ENCODE assay signal across 15 mouse cellular contexts in the genomic region with DNA sequence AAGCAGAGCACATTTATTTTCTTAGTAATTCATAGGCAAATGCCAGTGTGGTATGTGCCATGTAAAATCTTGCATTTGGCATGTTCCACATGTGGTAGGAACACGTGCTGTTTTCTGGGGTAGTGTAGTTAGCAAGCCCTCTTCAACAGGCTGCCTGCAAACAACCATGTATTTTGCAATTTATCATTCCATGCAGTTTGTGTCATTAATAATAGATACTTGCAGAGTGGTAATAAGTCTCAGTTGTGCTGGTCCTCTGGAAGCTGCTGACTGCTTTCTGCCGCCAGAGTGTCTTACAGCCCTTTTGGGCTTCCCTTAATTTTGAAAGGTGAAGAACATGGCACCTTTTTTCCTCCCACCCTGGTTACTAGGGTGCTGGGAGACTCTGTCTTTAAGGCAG. TPM values are rescaled to one million over a fixed set of nuclear protein-coding genes. Genes with fewer than 3 reads are reported as not detected.
DNase-seq lines count a peak whose midpoint lies in the region; ATAC-seq and TF ChIP-seq lines count a peak whose summit lies in the region.
"Had no signal": no experiment of that assay in that cellular context is flagged by ENCODE, and none has a peak within 500 bp of the region (broad histone marks: within the 10 kb centered on the region; RNA-seq: fewer than 3 reads in every experiment).

No protein-coding gene starts in this region.

- intact Hi-C loops in heart, adult 2 months (cut with DNase I), result no loop called here
- intact Hi-C loops in left cerebral cortex, postnatal 14 days (cut with DNase I), result no loop called here

- no peak for ATAC-seq in heart, embryonic 12.5 days (ENCODE audit: insufficient number of reproducible peaks, low FRiP score)
- no peak for ATAC-seq in hindbrain, embryonic 13.5 days (ENCODE audit: low FRiP score)
- ATAC-seq in neural tube, embryonic 12.5 days (ENCODE audit: low FRiP score, low read depth), result no peak
- ATAC-seq: CD4-positive, CD25-positive, alpha-beta regulatory T cell, adult 4 months; inflammation-experienced regulatory T-cells, adult 6 months had no signal

- peaks cover 63% of the 10 kb centered on the region for H3K27me3 ChIP-seq in heart, embryonic 12.5 days (replicated peaks)
- peaks cover 14% of the 10 kb centered on the region for H3K27me3 ChIP-seq in heart, adult 2 months (ENCODE audit: control insufficient read depth, insufficient read depth, low read length)
- peaks cover 95% of the 10 kb centered on the region for H3K27me3 ChIP-seq in hindbrain, embryonic 13.5 days
- H3K27me3 ChIP-seq in neural tube, embryonic 12.5 days (replicated peaks), result peaks cover 86% of the 10 kb centered on the region

- H3K9ac ChIP-seq in heart, embryonic 12.5 days, result peak overlapping the region; percentile 52
- H3K9ac ChIP-seq in heart, adult 2 months (ENCODE audit: low read depth, low read length), result no peak overlapping the region
- H3K9ac ChIP-seq in hindbrain, embryonic 13.5 days, result no peak overlapping the region; the same call in 1 of the 2 replicates
- H3K9ac ChIP-seq in neural tube, embryonic 12.5 days, result no peak overlapping the region

- peaks cover 7% of the 10 kb centered on the region for H3K36me3 ChIP-seq in heart, embryonic 12.5 days
- no peaks in the 10 kb centered on the region for H3K36me3 ChIP-seq in heart, adult 2 months (ENCODE audit: control insufficient read depth, insufficient read depth, low read length)
- no peaks in the 10 kb centered on the region for H3K36me3 ChIP-seq in hindbrain, embryonic 13.5 days
- no peaks in the 10 kb centered on the region for H3K36me3 ChIP-seq in neural tube, embryonic 12.5 days

- H3K27ac ChIP-seq in heart, embryonic 12.5 days (ENCODE audit: poor library complexity, severe bottlenecking), result 0 out of 2 replicates have a peak overlapping the region, but pooled peaks have one; percentile 9
- no peak overlapping the region for H3K27ac ChIP-seq in heart, adult 2 months
- peak overlapping the region; percentile 74; the same call in 1 of the 2 replicates for H3K27ac ChIP-seq in layer of hippocampus, adult 2 months
- no peak overlapping the region for H3K27ac ChIP-seq in hindbrain, embryonic 13.5 days
- H3K27ac ChIP-seq in neural tube, embryonic 12.5 days, result no peak overlapping the region
- H3K27ac ChIP-seq: gastrocnemius, adult 2 months had no signal

- TF ChIP-seq EP300 in heart, adult 2 months (IDR thresholded peaks at IDR 0.05; ENCODE audit: insufficient read depth, low read depth, low read length), result no peak

- 64% methylated on average over 2 of the region's 2 CpGs for WGBS in heart, embryonic 12.5 days
- 89% methylated on average over 2 of the region's 2 CpGs for WGBS in heart, adult 2 months
- 25% methylated on average over 2 of the region's 2 CpGs for WGBS in hindbrain, embryonic 13.5 days
- WGBS in neural tube, embryonic 12.5 days, result 44% methylated on average over 2 of the region's 2 CpGs

- no peak for TF ChIP-seq CTCF in heart, adult 2 months (IDR thresholded peaks at IDR 0.05)
- no peak for TF ChIP-seq CTCF in layer of hippocampus, adult 2 months (conservative IDR thresholded peaks at IDR 0.05)

- TF ChIP-seq POLR2A in heart, adult 2 months (IDR thresholded peaks at IDR 0.05; ENCODE audit: insufficient read depth, low read depth, low read length), result no peak

- peak overlapping the region; percentile 20 for H3K4me3 ChIP-seq in heart, embryonic 12.5 days
- H3K4me3 ChIP-seq in heart, adult 2 months, result no peak overlapping the region
- peak overlapping the region; percentile 47; the same call in 1 of the 2 replicates for H3K4me3 ChIP-seq in layer of hippocampus, adult 2 months
- peak overlapping the region; percentile 12; the same call in 1 of the 2 replicates for H3K4me3 ChIP-seq in hindbrain, embryonic 13.5 days
- H3K4me3 ChIP-seq in neural tube, embryonic 12.5 days, result no peak overlapping the region
- H3K4me3 ChIP-seq: erythroblast, embryonic 14.5 days; gastrocnemius, adult 2 months had no signal

- H3K9me3 ChIP-seq in heart, embryonic 12.5 days (replicated peaks), result no peaks in the 10 kb centered on the region
- no peaks in the 10 kb centered on the region for H3K9me3 ChIP-seq in hindbrain, embryonic 13.5 days
- H3K9me3 ChIP-seq in neural tube, embryonic 12.5 days, result no peaks in the 10 kb centered on the region

- no peaks in the 10 kb centered on the region; the same call in 1 of the 2 replicates for H3K79me2 ChIP-seq in heart, adult 2 months (replicated peaks; ENCODE audit: control insufficient read depth, insufficient read depth, low read length)

- H3K4me2 ChIP-seq in heart, embryonic 12.5 days, result peak overlapping the region; percentile 49
- peak overlapping the region; percentile 32 for H3K4me2 ChIP-seq in hindbrain, embryonic 13.5 days
- peak overlapping the region; percentile 38 for H3K4me2 ChIP-seq in neural tube, embryonic 12.5 days (replicated peaks)

- DNase-seq in heart, adult 2 months, result no peak
- DNase-seq in layer of hippocampus, adult 2 months (ENCODE audit: low spot score in 2 of 2), result no peak
- no peak for DNase-seq in layer of hippocampus, adult 9-10 months (ENCODE audit: low spot score)
- DNase-seq in lung, postnatal 25 days (ENCODE audit: low spot score), result no peak
- DNase-seq in left cerebral cortex, postnatal 14 days (ENCODE audit: low spot score in 2 of 2), result no peak
- DNase-seq: cerebellum, postnatal 14 days; gastrocnemius, adult 2 months; layer of hippocampus, adult 9-11 months; midbrain, embryonic 14.5 days had no signal

- H3K4me1 ChIP-seq in heart, embryonic 12.5 days (replicated peaks), result peaks cover 33% of the 10 kb centered on the region
- H3K4me1 ChIP-seq in heart, adult 2 months (ENCODE audit: control insufficient read depth, insufficient read depth, low read length), result no peaks in the 10 kb centered on the region
- peaks cover 17% of the 10 kb centered on the region for H3K4me1 ChIP-seq in hindbrain, embryonic 13.5 days (replicated peaks)
- peaks cover 14% of the 10 kb centered on the region for H3K4me1 ChIP-seq in neural tube, embryonic 12.5 days

RNA-seq across cellular contexts. Expression of a gene that starts 6.3 kb away (rescaled TPM):
- polyA plus RNA-seq in heart, embryonic 12.5 days (2016; fragmentation: Nextera tagmentation; extraction: Ambion mirVana), result 5.4 and 6.4 TPM in 2 replicates
- 1 to 10 TPM; 3.8 to 5.8 TPM for total RNA-seq in heart, adult 2 months (2021)
- polyA plus RNA-seq in heart, adult 2 months (2012; rRNA removed), result 1.8 and 2.2 TPM in 2 replicates
- total RNA-seq in layer of hippocampus, adult 2 months (2021), result 1 to 10 TPM; 4.2 to 5.2 TPM
- polyA plus RNA-seq in hindbrain, embryonic 13.5 days (2015; fragmentation: Nextera tagmentation; extraction: Ambion mirVana), result 1.3 and 1.7 TPM in 2 replicates
- 6.9 and 7.7 TPM in 2 replicates for polyA plus RNA-seq in neural tube, embryonic 12.5 days (2016; fragmentation: Nextera tagmentation; extraction: Ambion mirVana)
- total RNA-seq in left cerebral cortex, postnatal 14 days (2021), result 1 to 10 TPM; 6.1 to 6.9 TPM
- polyA plus RNA-seq: CD4-positive, CD25-positive, alpha-beta regulatory T cell, adult 4 months; erythroblast, embryonic 14.5 days; inflammation-experienced regulatory T-cells, adult 6 months had no signal

Comparison
In these comparisons a context has a peak if more than half of its experiments do, and no peak if none do; other contexts are left out.
1. H3K27ac ChIP-seq: peak in heart, embryonic 12.5 days (single experiment) and layer of hippocampus, adult 2 months (single experiment); none in heart, adult 2 months (single experiment), hindbrain, embryonic 13.5 days (single experiment) and neural tube, embryonic 12.5 days (single experiment).
2. H3K4me3 ChIP-seq: peak in heart, embryonic 12.5 days (single experiment), layer of hippocampus, adult 2 months (single experiment) and hindbrain, embryonic 13.5 days (single experiment); none in heart, adult 2 months (single experiment) and neural tube, embryonic 12.5 days (single experiment).
3. Peak in every context shown above with its lines, with median percentiles within 50 percentile points of each other: H3K4me2 ChIP-seq.